Mouse (Mus musculus) CH12.LX (cell line): ENCODE data around the gene Akr1d1. TPM values are rescaled to one million over a fixed set of nuclear protein-coding genes. Genes with fewer than 3 reads are reported as not detected.
A peak's percentile ranks its signal among the peaks of the same experiment; 100 is the strongest.

Source experiments
- DNase-seq: peaks from one replicate; pipeline ENCODE4 v3.0.0-alpha.2; 2013; ENCODE audit errors: extremely low read depth
- H3K27ac ChIP-seq: 2 replicates; pipeline ENCODE4 v1.5.1; 2012; ENCODE audit warnings: low read depth, mild to moderate bottlenecking, control low read depth, moderate library complexity; ENCODE audit not compliant: insufficient read depth
- H3K27me3 ChIP-seq: replicated peaks from 2 replicates; pipeline ENCODE3; 2012; ENCODE audit warnings: inconsistent platforms
- H3K36me3 ChIP-seq, 2 experiments: replicated peaks in 1 of 2; 2 replicates each; pipeline versions ENCODE3 to v1.6.1; 2012; ENCODE audit warnings: inconsistent platforms in 1 of 2, low read length in 1 of 2, mild to moderate bottlenecking in 1 of 2, mixed read lengths in 1 of 2, moderate library complexity in 1 of 2; ENCODE audit not compliant: control insufficient read depth in 1 of 2, insufficient read depth in 1 of 2
- H3K4me1 ChIP-seq, 2 experiments: 2 replicates each; pipeline ENCODE4 v1.6.1; 2012; ENCODE audit warnings: inconsistent platforms in 1 of 2, moderate library complexity in 1 of 2; ENCODE audit not compliant: insufficient read depth in 2 of 2, control insufficient read depth in 1 of 2
- H3K4me2 ChIP-seq: 2 replicates; pipeline ENCODE4 v1.6.1; 2012; ENCODE audit warnings: low read depth, mild to moderate bottlenecking, control low read depth; ENCODE audit not compliant: poor library complexity, insufficient read depth, severe bottlenecking
- H3K4me3 ChIP-seq, 3 experiments: fragments of 150-350 bp in 1 of 3; sonication (generic) in 1 of 3; replicated peaks in 1 of 3; 2 replicates each; pipeline versions ENCODE3 to v1.5.1; 2011 to 2012; ENCODE audit warnings: low read depth in 2 of 3, low read length in 2 of 3, mild to moderate bottlenecking in 2 of 3, moderate library complexity in 2 of 3, control low read depth in 1 of 3, improper control_type of control experiment in 1 of 3, inconsistent platforms in 1 of 3, mixed read lengths in 1 of 3; ENCODE audit not compliant: poor library complexity in 1 of 3
- H3K79me2 ChIP-seq: replicated peaks from 2 replicates; pipeline ENCODE4 v1.6.1; 2012; ENCODE audit warnings: mild to moderate bottlenecking, moderate library complexity; ENCODE audit not compliant: control insufficient read depth, poor library complexity, insufficient read depth, severe bottlenecking; ENCODE audit errors: extremely low read depth
- H3K9ac ChIP-seq: 2 replicates; pipeline ENCODE4 v1.6.1; 2012; ENCODE audit warnings: low read depth, mild to moderate bottlenecking, control low read depth, moderate library complexity; ENCODE audit not compliant: insufficient read depth
- H3K9me3 ChIP-seq: replicated peaks from 2 replicates; pipeline ENCODE3; 2012; ENCODE audit warnings: low read length, inconsistent platforms, mixed read lengths
- CHD1 ChIP-seq: IDR thresholded peaks from 2 replicates; pipeline ENCODE4 v1.6.1; 2012; ENCODE audit warnings: low read depth, low read length, improper control_type of control experiment, inconsistent platforms
- CTCF ChIP-seq, 2 experiments: IDR thresholded peaks in 1 of 2; conservative IDR thresholded peaks in 1 of 2; 2 replicates each; pipeline ENCODE4 v1.5.1; 2011 to 2012; ENCODE audit warnings: low read depth in 2 of 2, low read length in 2 of 2, improper control_type of control experiment in 1 of 2, inconsistent platforms in 1 of 2, mild to moderate bottlenecking in 1 of 2, moderate library complexity in 1 of 2
- E2F4 ChIP-seq: IDR thresholded peaks from 2 replicates; pipeline ENCODE4 v1.6.1; 2011; ENCODE audit warnings: low read depth, low read length, improper control_type of control experiment; ENCODE audit not compliant: insufficient replicate concordance
- ELF1 ChIP-seq: IDR thresholded peaks from 2 replicates; pipeline ENCODE4 v1.6.1; 2014; ENCODE audit warnings: low read depth, mild to moderate bottlenecking, inconsistent platforms, low read length, improper control_type of control experiment
- EP300 ChIP-seq: IDR thresholded peaks from 2 replicates; pipeline ENCODE4 v1.6.1; 2011; ENCODE audit warnings: low read length, improper control_type of control experiment
- ETS1 ChIP-seq: conservative IDR thresholded peaks from 2 replicates; pipeline ENCODE4 v1.6.1; 2012; ENCODE audit warnings: low read depth, mild to moderate bottlenecking, inconsistent platforms, low read length, improper control_type of control experiment, moderate library complexity
- GABPA ChIP-seq: IDR thresholded peaks from 2 replicates; pipeline ENCODE4 v1.6.1; 2012; ENCODE audit warnings: low read depth, low read length, improper control_type of control experiment, inconsistent platforms; ENCODE audit not compliant: insufficient replicate concordance
- JUN ChIP-seq: IDR thresholded peaks from 2 replicates; pipeline ENCODE4 v1.6.1; 2011; ENCODE audit warnings: low read depth, mild to moderate bottlenecking, low read length, improper control_type of control experiment, moderate library complexity; ENCODE audit not compliant: insufficient read depth
- JUND ChIP-seq: conservative IDR thresholded peaks from 2 replicates; pipeline ENCODE4 v1.6.1; 2011; ENCODE audit warnings: low read depth, low read length, improper control_type of control experiment
- KAT2A ChIP-seq: IDR thresholded peaks from 2 replicates; pipeline ENCODE4 v1.6.1; 2012; ENCODE audit warnings: low read length, improper control_type of control experiment, inconsistent platforms; ENCODE audit not compliant: insufficient replicate concordance
- MAFK ChIP-seq: IDR thresholded peaks from 2 replicates; pipeline ENCODE4 v1.6.1; 2011; ENCODE audit warnings: low read length, improper control_type of control experiment; ENCODE audit not compliant: insufficient replicate concordance
- MAZ ChIP-seq: IDR thresholded peaks from 2 replicates; pipeline ENCODE4 v1.6.1; 2012; ENCODE audit warnings: low read depth, mild to moderate bottlenecking, inconsistent platforms, low read length, improper control_type of control experiment, moderate library complexity
- MEF2A ChIP-seq: IDR thresholded peaks from 2 replicates; pipeline ENCODE4 v1.6.1; 2014; ENCODE audit warnings: low read depth, mild to moderate bottlenecking, inconsistent platforms, low read length, improper control_type of control experiment, borderline replicate concordance
- MXI1 ChIP-seq: IDR thresholded peaks from 2 replicates; pipeline ENCODE4 v1.6.1; 2011; ENCODE audit warnings: mild to moderate bottlenecking, low read depth, low read length, improper control_type of control experiment
- MYC ChIP-seq: IDR thresholded peaks from 2 replicates; pipeline ENCODE4 v1.6.1; 2011; ENCODE audit warnings: low read depth, mild to moderate bottlenecking, improper control_type of control experiment, low read length
- NELFE ChIP-seq: IDR thresholded peaks from 2 replicates; pipeline ENCODE4 v1.6.1; 2011; ENCODE audit warnings: low read depth, low read length, improper control_type of control experiment
- NRF1 ChIP-seq: IDR thresholded peaks from 2 replicates; pipeline ENCODE4 v1.6.1; 2014; ENCODE audit warnings: low read depth, mild to moderate bottlenecking, inconsistent platforms, low read length, improper control_type of control experiment, moderate library complexity
- PAX5 ChIP-seq: IDR thresholded peaks from 2 replicates; pipeline ENCODE4 v1.6.1; 2012; ENCODE audit warnings: low read length, inconsistent platforms, mixed read lengths
- POLR2A ChIP-seq: IDR thresholded peaks from 2 replicates; pipeline ENCODE4 v1.6.1; 2011; ENCODE audit warnings: low read depth, mild to moderate bottlenecking, improper control_type of control experiment, low read length
- RAD21 ChIP-seq: IDR thresholded peaks from 2 replicates; pipeline ENCODE4 v1.6.1; 2011; ENCODE audit warnings: low read depth, mild to moderate bottlenecking, low read length, improper control_type of control experiment, moderate library complexity
- RCOR1 ChIP-seq: conservative IDR thresholded peaks from 2 replicates; pipeline ENCODE4 v1.6.1; 2012; ENCODE audit warnings: low read depth, mild to moderate bottlenecking, inconsistent platforms, low read length, improper control_type of control experiment
- SMC3 ChIP-seq: IDR thresholded peaks from 2 replicates; pipeline ENCODE4 v1.6.1; 2011; ENCODE audit warnings: low read depth, low read length, improper control_type of control experiment
- USF1 ChIP-seq: IDR thresholded peaks from 2 replicates; pipeline ENCODE4 v1.6.1; 2014; ENCODE audit warnings: low read depth, mild to moderate bottlenecking, inconsistent platforms, low read length, improper control_type of control experiment
- ZMIZ1 ChIP-seq: IDR thresholded peaks from 2 replicates; pipeline ENCODE4 v1.6.1; 2012; ENCODE audit warnings: low read depth, mild to moderate bottlenecking, inconsistent platforms, low read length, improper control_type of control experiment
- ZNF384 ChIP-seq: IDR thresholded peaks from 2 replicates; pipeline ENCODE4 v1.6.1; 2012; ENCODE audit warnings: low read depth, low read length, improper control_type of control experiment, inconsistent platforms
- dilution Hi-C: fragments of 300-500 bp; cut with MboI; formaldehyde crosslinking; loops from 2 replicates; pipeline ENCODE4 v1.14.3; 2020; ENCODE audit warnings: low sequenced_read_pairs; ENCODE audit not compliant: extremely low pct_unique_long_range_greater_than_20kb, extremely low pct_ligation_motif_present
- in situ Hi-C: fragments of 300-500 bp; cut with MboI; formaldehyde crosslinking; loops from 3 replicates; pipeline ENCODE4 v1.14.3; 2019; ENCODE audit warnings: low sequenced_read_pairs, low pct_ligation_motif_present, low pct_unique_long_range_greater_than_20kb, mixed read lengths
- polyA plus RNA-seq: library from polyadenylated mRNA; unstranded; fragments of >175 nt; gene quantifications from 2 replicates; pipeline ENCODE4 v1.2.1, GENCODE M21; 2012; ENCODE audit warnings: low read depth; ENCODE audit not compliant: insufficient read length
- total RNA-seq, 2 experiments: library from RNA; depleted of rRNA; stranded (reverse); fragments of 300-350 nt in 1 of 2; fragments of >200 nt in 1 of 2; gene quantifications; 2 replicates each; pipeline ENCODE4 v1.2.3; 2012 to 2014

Akr1d1 gene
- total and polyA plus RNA-seq, 3 experiments = not detected

DNA sequence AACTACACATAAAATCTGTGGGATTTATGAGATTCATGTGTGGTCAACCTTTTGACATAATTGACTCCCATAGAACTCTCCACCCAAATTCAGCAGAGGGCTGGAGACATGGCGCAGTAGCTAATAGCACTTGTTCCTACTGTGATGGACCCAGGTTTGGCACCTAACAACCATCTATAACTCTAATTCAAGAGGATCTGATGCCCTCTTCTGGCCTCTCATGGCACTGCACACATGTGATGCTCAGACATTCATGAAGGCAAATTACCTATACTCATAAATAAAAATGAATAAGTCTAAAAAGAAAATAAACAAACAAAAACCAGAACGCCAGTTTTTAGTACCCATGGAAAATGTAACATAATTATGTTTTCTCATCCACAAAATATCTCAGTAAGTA, 22.8 kb downstream of the Akr1d1 start:
- H3K4me3 ChIP-seq = no peak overlapping the region
- dilution Hi-C loops = no loop called here
- no peaks in the 10 kb centered on the region for H3K27me3 ChIP-seq
- DNase-seq = peak; percentile 68
- no peaks in the 10 kb centered on the region for H3K79me2 ChIP-seq
- H3K36me3 ChIP-seq = no peaks in the 10 kb centered on the region
- H3K27ac ChIP-seq = no peak overlapping the region
- H3K4me1 ChIP-seq = no peaks in the 10 kb centered on the region
- H3K4me2 ChIP-seq = no peak overlapping the region
- no peaks in the 10 kb centered on the region for H3K9me3 ChIP-seq
- in situ Hi-C loops = no loop called here
- no peak overlapping the region for H3K9ac ChIP-seq
- peak; percentile 71 for TF ChIP-seq RAD21
- TF ChIP-seq POLR2A = no peak
- TF ChIP-seq MXI1 = no peak
- TF ChIP-seq E2F4 = no peak
- TF ChIP-seq GABPA = no peak
- no peak for TF ChIP-seq JUN
- no peak for TF ChIP-seq MYC
- peak; percentile 64 for TF ChIP-seq SMC3
- TF ChIP-seq USF1 = no peak
- TF ChIP-seq CTCF (conservative IDR thresholded peaks at IDR 0.05 in 1 of 2, IDR thresholded peaks at IDR 0.05 in 1 of 2; ENCODE audit: low read depth in 2 of 2, low read length in 2 of 2) = peak; percentile 50 to 71; a peak in 3 of 4 replicates
- no peak for TF ChIP-seq ZNF384
- TF ChIP-seq JUND = no peak
- no peak for TF ChIP-seq EP300
- no peak for TF ChIP-seq ZMIZ1

DNA sequence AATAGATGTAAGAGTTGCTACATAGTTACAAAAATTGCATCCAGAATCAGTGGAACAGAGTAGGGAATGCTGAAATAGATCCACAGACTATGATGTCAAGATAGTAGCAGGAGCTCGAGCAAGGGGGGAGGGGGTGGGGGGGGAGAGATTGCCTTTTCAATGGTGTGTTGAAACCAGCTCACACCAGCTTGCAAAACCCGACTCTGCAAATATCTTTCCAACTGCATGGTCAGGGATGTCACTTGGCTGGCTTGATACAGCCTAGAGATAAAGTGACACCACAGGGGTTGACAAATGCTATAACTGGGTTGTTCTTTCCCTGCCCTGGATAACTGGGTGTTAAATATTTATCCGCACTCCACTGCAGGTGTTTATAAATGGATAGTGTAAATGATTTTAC, 24.0 kb downstream of the Akr1d1 start:
- H3K4me1 ChIP-seq = no peaks in the 10 kb centered on the region
- H3K27ac ChIP-seq = no peak overlapping the region
- H3K36me3 ChIP-seq = no peaks in the 10 kb centered on the region
- no peak for TF ChIP-seq MXI1
- no peak for TF ChIP-seq KAT2A
- no peak for TF ChIP-seq RCOR1
- TF ChIP-seq PAX5 = no peak
- no peak for TF ChIP-seq MEF2A
- no peak for TF ChIP-seq NRF1
- TF ChIP-seq MAFK = no peak
- no peak for TF ChIP-seq POLR2A
- TF ChIP-seq ETS1 = no peak
- no peak for TF ChIP-seq SMC3
- TF ChIP-seq MAZ = no peak
- TF ChIP-seq MYC = no peak
- TF ChIP-seq RAD21 = no peak
- TF ChIP-seq ELF1 = no peak
- TF ChIP-seq CTCF (conservative IDR thresholded peaks at IDR 0.05 in 1 of 2, IDR thresholded peaks at IDR 0.05 in 1 of 2; ENCODE audit: low read depth in 2 of 2, low read length in 2 of 2) = no peak
- TF ChIP-seq JUN = no peak
- no peak for TF ChIP-seq GABPA
- TF ChIP-seq NELFE = no peak
- TF ChIP-seq CHD1 = no peak
- H3K79me2 ChIP-seq = no peaks in the 10 kb centered on the region
- no peak overlapping the region for H3K4me3 ChIP-seq
- no peak overlapping the region for H3K4me2 ChIP-seq
- H3K9ac ChIP-seq = no peak overlapping the region
- in situ Hi-C loops (no loop called here), dilution Hi-C loops (no loop called here)
- no peaks in the 10 kb centered on the region for H3K9me3 ChIP-seq
- no peaks in the 10 kb centered on the region for H3K27me3 ChIP-seq
- DNase-seq = no peak
